Mouse (Mus musculus) right cerebral cortex, postnatal 25 days (tissue): ENCODE results near the gene Sfxn1.

Experiments used
- DNase-seq: peaks from one replicate; pipeline ENCODE4 v3.0.0; 2022

Gene Sfxn1

DNA sequence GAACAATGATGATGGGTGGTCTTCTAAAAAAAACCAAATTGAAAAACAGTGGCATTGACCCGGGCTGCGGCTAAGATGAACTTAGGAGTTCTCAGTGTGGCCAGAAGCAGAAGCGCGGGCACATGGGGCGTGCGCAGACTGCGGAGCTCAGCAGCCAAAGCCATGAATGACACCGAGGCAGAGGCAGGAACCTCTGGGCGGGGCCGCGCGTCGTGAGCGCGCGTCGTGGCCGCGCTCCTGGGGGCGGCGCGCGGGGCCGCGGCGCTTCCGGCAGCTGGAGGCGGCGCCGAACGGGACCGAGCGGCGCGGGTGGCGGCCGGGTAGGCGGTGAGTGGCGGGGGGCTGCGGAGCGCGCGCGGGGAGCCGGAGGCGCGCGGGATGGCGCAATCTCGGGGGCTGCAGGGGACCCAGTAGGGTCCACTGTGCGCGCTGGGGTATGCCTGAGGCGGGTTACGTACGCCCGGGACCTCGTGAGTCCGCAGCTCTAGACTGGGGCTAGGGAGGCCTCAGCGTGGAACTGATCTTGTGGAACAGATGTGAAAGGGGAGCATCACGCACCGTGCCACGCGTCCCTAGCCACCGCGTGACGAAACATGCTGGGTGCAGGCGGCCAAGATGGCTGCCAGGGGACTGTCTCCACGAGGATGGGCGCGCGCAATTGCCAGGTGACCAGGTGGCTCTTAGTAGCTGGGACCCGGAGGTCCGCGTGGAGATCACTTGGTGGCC, at the start of gene Sfxn1:
Gene Sfxn1, plus strand, starts transcription at position 264 of the 726 bp plus-strand sequence.
- peak; percentile 85 for DNase-seq

- peak; percentile 21 for DNase-seq
These were observed 48.4 kb upstream of the Sfxn1 start for GRCm38 (mm10) chr13:54023311-54023710.

DNA sequence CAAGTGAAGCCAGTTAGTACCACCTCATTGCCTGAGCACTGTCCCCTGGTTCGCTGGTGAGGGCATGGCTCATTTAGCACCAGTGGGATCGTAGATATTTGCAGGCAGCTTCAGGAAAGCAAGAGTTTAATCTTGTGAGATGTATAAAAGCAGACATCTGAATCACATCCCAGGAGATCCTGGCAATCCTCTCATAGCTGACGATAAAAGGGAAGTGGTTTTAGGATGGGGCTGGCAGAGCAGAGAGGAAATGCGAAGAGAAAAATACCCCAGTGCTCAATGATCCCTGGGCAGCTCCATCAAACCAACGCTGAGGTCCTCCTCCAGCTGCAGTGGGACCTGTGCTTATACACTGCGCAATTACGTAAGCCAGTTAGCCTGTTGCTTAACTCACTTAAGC, 44.6 kb upstream of the Sfxn1 start:
- DNase-seq, result no peak

- no peak for DNase-seq
These were observed 38.0 kb upstream of the Sfxn1 start for GRCm38 (mm10) chr13:54033653-54034052.

DNA sequence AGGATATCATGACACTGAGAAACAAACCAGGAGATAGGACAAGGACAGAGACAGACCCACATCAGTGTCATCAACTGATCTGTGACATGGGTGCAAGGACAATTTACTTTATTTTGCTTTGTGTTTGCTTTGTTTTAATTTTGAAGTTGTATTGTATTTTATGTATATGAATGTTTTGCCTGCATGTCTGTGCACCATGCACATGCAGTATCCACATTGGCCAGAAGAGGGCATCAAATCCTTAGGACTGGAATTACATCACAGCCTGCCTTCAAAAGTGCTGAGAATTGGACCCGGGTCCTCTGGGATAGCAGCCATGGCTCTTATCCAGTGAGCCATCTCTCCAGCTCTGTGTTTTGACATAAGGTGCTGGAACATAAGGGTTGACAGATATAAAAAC, 36.1 kb upstream of the Sfxn1 start:
- DNase-seq, result no peak

DNA sequence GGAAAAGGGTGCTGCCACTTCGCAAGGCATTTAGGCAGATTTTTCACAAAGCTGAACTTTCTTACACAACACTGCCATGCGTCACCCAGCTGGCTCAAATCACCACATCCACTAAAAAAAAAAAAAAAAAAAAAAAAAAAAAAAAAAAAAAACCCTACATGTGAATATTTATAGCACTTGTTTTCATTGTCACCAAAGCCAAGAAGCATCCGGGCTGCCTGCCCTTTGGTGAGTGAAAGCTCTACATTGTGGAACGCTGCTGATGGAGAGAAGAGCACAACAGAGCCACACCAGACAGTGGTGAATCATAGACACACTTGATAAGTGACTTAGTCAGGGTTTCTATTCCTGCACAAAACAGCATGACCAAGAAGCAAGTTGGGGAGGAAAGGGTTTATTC, 33.7 kb upstream of the Sfxn1 start:
- no peak for DNase-seq

GRCm38 (mm10) chr13:54040256-54040655, 31.4 kb upstream of the Sfxn1 start:
- no peak for DNase-seq

GRCm38 (mm10) chr13:54048679-54049352, 22.9 kb upstream of the Sfxn1 start:
- no peak for DNase-seq

GRCm38 (mm10) chr13:54051641-54052040, 20.0 kb upstream of the Sfxn1 start:
- no peak for DNase-seq

DNA sequence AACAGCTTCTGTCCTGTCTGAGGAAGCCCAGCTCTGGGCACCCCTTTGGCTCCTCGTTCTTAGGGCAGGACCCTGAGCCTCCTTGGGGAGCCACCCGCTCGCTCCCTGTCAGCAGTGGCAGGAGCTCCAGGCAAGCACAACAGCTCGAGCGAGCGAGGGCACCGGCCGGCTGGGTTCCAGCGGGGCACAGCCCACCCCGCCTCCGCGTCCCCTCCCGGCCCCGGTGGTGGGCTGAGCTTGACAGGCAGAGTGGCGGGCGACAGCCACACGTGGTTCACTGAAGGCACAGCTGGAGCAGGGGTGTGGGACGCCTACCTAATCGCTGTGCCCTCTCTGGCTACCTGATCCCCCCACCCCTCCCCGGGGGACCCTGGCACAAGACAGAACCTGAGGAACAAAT, 16.7 kb upstream of the Sfxn1 start:
- peak; percentile 20 for DNase-seq

- DNase-seq, result peak; percentile 78
These were observed 16.2 kb upstream of the Sfxn1 start, which contains the start of gene Drd1 for GRCm38 (mm10) chr13:54055448-54055861. Gene Drd1, minus strand, starts transcription at chr13:54055705.

DNA sequence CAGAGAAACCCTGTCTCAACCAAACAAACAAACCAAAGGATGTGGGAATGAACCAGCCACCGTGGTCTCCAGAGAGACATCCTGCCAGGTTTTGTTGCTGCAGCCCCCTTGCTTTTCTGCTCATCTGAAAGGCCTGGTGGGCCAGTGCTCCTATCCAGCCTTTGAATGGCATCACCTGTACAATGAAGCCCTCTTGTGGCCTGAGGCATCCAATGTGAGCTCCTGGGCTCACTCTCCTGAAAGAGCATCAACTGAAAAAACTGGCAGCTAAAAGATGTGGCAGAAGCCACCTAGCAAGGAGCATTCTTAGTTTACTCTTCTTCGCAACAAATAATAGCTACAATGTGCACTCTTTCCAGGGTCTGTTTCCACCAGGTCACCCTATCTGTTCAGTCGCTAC, 9.6 kb upstream of the Sfxn1 start:
- no peak for DNase-seq

DNA sequence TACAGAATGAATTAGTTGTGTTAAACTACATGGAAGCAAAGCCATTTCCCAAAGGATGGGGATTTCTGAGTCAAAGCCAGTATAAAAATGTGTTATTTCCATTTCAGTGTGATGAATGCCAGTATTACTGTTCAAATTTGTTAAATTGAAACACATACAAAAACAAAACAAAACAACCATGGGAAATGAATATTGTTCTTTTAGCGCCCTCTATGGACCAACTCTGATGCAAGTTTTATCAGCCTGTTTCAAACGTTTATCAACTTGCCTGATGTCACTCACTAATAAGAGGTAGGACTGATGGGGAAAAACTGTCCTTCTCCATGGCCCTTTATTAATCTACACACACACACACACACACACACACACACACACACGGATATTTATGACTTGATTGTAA, 8.4 kb upstream of the Sfxn1 start:
- DNase-seq, result no peak

DNA sequence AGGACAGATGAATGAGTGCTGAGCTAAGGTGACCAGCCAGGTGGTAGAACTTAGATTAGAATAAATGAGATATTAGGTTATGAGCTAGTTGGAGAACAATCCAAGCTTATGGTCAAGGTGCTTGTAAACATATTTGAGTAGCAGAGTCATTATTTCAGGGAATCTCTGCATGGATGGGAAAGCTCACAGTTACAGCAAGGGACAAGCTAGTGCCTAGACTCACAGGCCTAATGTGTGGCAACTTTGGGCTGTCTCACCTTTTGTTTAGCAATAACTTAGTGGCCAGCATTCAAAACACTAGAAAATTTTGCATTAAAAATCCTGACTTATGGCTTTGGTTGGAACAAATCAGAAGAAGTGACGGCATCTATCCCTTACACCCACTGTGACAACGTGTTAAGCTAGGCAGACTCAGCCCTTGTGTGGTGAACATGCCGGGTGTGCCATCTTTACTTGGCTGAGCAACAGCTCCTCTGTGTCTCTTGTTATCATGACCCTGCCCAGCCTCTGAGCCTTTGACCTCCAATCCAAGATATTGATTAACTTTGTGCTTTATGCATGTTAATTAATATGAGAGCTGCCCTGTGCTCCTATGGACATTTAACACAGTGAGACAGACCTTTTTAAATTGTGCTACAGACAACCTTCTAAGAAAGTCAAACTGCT, 5.5 kb upstream of the Sfxn1 start:
- no peak for DNase-seq

DNA sequence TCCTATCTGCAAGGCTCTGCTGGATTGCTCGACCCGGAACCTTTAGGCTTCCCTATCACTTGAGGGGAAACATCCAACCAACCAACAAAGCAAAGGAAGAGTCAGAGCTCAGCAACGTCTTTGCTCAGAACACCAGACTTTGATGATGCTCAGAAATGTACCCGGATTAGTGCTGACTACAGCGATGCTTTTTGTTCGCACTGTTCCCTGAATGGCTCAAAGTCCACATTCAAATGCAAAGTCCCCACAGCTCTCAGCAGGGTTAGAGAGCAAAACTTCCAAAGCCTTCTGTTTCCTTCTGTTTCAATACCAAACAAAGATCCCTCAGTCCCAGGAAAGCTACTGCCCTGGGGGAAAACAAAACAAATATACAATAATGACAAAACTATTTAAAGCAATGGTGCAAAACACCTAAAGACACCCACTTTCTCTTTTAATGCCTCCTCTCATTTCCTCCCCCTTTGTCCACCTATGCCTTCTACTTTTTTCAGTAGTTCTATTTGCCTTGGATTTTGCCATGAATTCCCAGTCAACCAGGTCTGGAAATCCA, 4.0 kb upstream of the Sfxn1 start:
- DNase-seq, result no peak

GRCm38 (mm10) chr13:54071011-54071410, 658 bp upstream of the Sfxn1 start:
- DNase-seq, result no peak

DNA sequence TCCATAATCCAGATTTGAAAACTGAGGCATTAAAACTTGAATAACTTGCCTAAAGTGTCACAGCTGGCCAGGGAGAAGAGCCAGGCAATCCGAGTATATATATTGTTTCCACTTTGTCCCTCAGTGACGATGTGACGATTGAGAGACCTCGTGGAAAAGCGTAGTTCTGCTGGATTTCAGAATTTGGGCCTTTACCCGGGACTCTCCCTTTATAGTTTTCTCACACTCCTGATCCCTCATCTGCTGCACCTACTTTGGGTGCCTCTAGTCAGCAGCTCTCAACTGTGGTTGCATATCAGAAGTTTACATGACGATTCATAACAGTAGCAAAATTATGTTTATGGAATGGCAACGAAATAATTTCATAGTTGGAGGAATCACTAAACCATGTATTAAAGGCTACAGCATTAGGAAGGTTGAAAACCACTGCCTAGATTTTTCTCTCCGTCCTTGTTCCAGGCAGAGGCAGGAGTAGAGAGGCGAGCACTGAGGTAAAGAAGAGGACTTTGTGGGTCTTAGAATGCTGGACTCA, 923 bp downstream of the Sfxn1 start:
- no peak for DNase-seq

DNA sequence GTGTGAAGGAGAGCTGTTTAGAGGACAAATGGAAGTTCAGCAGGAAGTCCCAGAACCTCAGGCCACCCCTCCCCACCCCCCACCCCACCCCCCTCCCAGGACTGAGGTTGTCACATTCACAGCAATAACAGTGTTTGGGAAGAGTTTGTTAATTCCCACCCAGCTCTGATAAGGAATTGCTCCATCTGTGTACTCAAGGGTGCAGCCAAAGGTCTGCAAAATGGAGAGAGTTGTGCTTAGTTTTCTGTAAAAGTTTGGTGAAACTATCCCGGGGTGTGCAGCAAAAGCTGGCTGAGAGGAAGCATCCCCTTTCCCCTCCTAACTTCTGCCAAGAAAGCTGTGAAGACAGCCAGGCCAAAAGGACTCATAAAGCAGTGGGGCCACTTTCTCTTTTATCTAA, 1.4 kb downstream of the Sfxn1 start:
- DNase-seq, result no peak

GRCm38 (mm10) chr13:54073491-54073890, 1.8 kb downstream of the Sfxn1 start:
- DNase-seq, result no peak

- DNase-seq, result no peak
These were observed 3.7 kb downstream of the Sfxn1 start for GRCm38 (mm10) chr13:54075416-54075815.

- no peak for DNase-seq
These were observed 4.4 kb downstream of the Sfxn1 start for GRCm38 (mm10) chr13:54076051-54076450.

DNA sequence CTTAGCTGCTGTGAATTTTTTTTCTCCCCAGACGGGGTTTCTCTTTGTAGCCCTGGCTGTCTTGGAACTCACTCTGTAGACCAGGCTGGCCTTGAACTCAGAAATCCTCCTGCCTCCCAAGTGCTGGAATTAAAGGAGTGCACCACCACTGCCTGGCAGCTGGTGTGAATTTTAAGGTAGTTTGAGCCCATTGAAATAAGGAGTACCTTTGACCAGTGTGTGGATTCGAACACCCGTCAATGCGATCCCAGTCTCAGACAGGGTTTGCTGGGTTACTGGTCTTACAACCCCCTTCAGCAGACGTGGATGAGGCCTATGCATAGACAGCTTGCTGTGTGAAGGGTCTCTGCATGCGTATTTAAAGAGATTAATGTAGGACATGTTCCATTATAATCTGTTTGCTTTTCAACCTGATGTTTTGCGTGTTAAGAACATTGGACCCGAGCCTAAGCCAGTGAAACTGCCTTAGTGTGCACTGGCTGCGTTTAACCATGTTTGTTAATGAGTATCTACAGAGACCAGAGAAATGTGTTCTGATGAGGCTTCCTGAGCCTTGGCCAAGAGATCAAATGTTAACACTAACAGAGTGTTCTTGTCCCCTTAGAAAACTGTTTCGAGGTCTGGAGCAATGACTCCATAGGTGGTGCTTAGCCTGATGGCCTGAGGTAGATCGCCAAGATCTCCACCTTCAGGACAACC, 5.2 kb downstream of the Sfxn1 start:
- DNase-seq, result no peak
